Mouse (Mus musculus): ENCODE measurements around the gene Mynn. TPM values are rescaled to one million over a fixed set of nuclear protein-coding genes. Genes with fewer than 3 reads are reported as not detected.

Gene Mynn
- polyA plus RNA-seq, 1 experiment from 2014 or later, result 30.8 TPM

GRCm38 (mm10) chr3:30600717-30601116 lies 1.1 kb upstream of the Mynn start:
- H3K4me1 ChIP-seq, result peaks cover 33% of the 10 kb centered on the region
- H3K9me3 ChIP-seq, result no peaks in the 10 kb centered on the region
- peaks cover 6% of the 10 kb centered on the region for H3K36me3 ChIP-seq (replicated peaks)
- H3K27ac ChIP-seq, result peak overlapping the region; percentile 75
- ATAC-seq (replicated peaks), result no peak
- H3K4me3 ChIP-seq, result peak overlapping the region; percentile 81
- H3K27me3 ChIP-seq (replicated peaks), result no peaks in the 10 kb centered on the region
- H3K9ac ChIP-seq, result peak overlapping the region; percentile 43
- H3K4me2 ChIP-seq, result peak overlapping the region; percentile 89
- under 1% methylated on average over 14 of the region's 14 CpGs for WGBS

- peak; percentile 32 for ATAC-seq (replicated peaks)
- Histone ChIP-seq H3K36me3 (replicated peaks) (peaks cover 6% of the 10 kb centered on the region), H3K27ac (peak overlapping the region; percentile 61; the same call in 1 of the 2 replicates), H3K4me3 (peak overlapping the region; percentile 81), H3K9me3 (no peaks in the 10 kb centered on the region), H3K9ac (no peak overlapping the region), H3K4me2 (peak overlapping the region; percentile 89), H3K4me1 (peaks cover 30% of the 10 kb centered on the region), H3K27me3 (replicated peaks) (no peaks in the 10 kb centered on the region)
- WGBS, result under 1% methylated on average over 17 of the region's 17 CpGs
These were observed 690 bp upstream of the Mynn start for GRCm38 (mm10) chr3:30601175-30601574.

- ATAC-seq (replicated peaks), result no peak
These were observed 228 bp upstream of the Mynn start for GRCm38 (mm10) chr3:30601610-30602064.

GRCm38 (mm10) chr3:30602740-30603098 lies 854 bp downstream of the Mynn start:
- peak overlapping the region; percentile 74 for H3K9ac ChIP-seq
- peak overlapping the region; percentile 97 for H3K27ac ChIP-seq
- under 1% methylated on average over 27 of the region's 27 CpGs for WGBS
- peaks cover 30% of the 10 kb centered on the region for H3K4me1 ChIP-seq
- peaks cover 13% of the 10 kb centered on the region for H3K36me3 ChIP-seq (replicated peaks)
- no peaks in the 10 kb centered on the region for H3K9me3 ChIP-seq
- no peak for ATAC-seq (replicated peaks)
- H3K4me3 ChIP-seq, result peak overlapping the region; percentile 81
- no peaks in the 10 kb centered on the region for H3K27me3 ChIP-seq (replicated peaks)
- peak overlapping the region; percentile 89 for H3K4me2 ChIP-seq

More at GRCm38 (mm10) chr3:30601610-30602064, 228 bp upstream of the Mynn start:
- H3K4me3 ChIP-seq, result peak overlapping the region; percentile 81
- peaks cover 30% of the 10 kb centered on the region for H3K4me1 ChIP-seq
- H3K4me2 ChIP-seq, result peak overlapping the region; percentile 89
- peak overlapping the region; percentile 97 for H3K27ac ChIP-seq
- 2% methylated on average over 13 of the region's 13 CpGs for WGBS
- no peaks in the 10 kb centered on the region for H3K27me3 ChIP-seq (replicated peaks)
- peaks cover 6% of the 10 kb centered on the region for H3K36me3 ChIP-seq (replicated peaks)
- H3K9me3 ChIP-seq, result no peaks in the 10 kb centered on the region
- peak overlapping the region; percentile 74 for H3K9ac ChIP-seq

GRCm38 (mm10) chr3:30603256-30603655 lies 1.4 kb downstream of the Mynn start:
- peak overlapping the region; percentile 74; the same call in 1 of the 2 replicates for H3K9ac ChIP-seq
- 26% methylated on average over 10 of the region's 10 CpGs for WGBS
- H3K27ac ChIP-seq, result no peak overlapping the region
- peaks cover 15% of the 10 kb centered on the region for H3K36me3 ChIP-seq (replicated peaks)
- H3K4me2 ChIP-seq, result peak overlapping the region; percentile 89
- no peak for ATAC-seq (replicated peaks)
- peak overlapping the region; percentile 81 for H3K4me3 ChIP-seq
- H3K27me3 ChIP-seq (replicated peaks), result no peaks in the 10 kb centered on the region
- H3K4me1 ChIP-seq, result peaks cover 32% of the 10 kb centered on the region
- H3K9me3 ChIP-seq, result no peaks in the 10 kb centered on the region

GRCm38 (mm10) chr3:30608999-30609398 lies 7.1 kb downstream of the Mynn start:
- no peak overlapping the region for H3K4me2 ChIP-seq
- peaks cover 47% of the 10 kb centered on the region for H3K36me3 ChIP-seq (replicated peaks)
- WGBS, result 97% methylated on average over 3 of the region's 3 CpGs
- no peak overlapping the region for H3K4me3 ChIP-seq
- H3K4me1 ChIP-seq, result peaks cover 16% of the 10 kb centered on the region
- no peak overlapping the region for H3K9ac ChIP-seq
- no peaks in the 10 kb centered on the region for H3K9me3 ChIP-seq
- H3K27ac ChIP-seq, result no peak overlapping the region
- no peak for ATAC-seq (replicated peaks)
- H3K27me3 ChIP-seq (replicated peaks), result no peaks in the 10 kb centered on the region

GRCm38 (mm10) chr3:30610930-30611329 lies 9.1 kb downstream of the Mynn start:
- Histone ChIP-seq H3K9ac (no peak overlapping the region), H3K27me3 (replicated peaks) (no peaks in the 10 kb centered on the region), H3K9me3 (no peaks in the 10 kb centered on the region), H3K4me2 (no peak overlapping the region), H3K4me1 (peaks cover 8% of the 10 kb centered on the region), H3K27ac (no peak overlapping the region), H3K4me3 (no peak overlapping the region), H3K36me3 (replicated peaks) (peaks cover 56% of the 10 kb centered on the region)
- ATAC-seq (replicated peaks), result no peak
- 92% methylated on average over 4 of the region's 4 CpGs for WGBS

GRCm38 (mm10) chr3:30620132-30620531 lies 18.3 kb downstream of the Mynn start:
- 90% methylated on average over 8 of the region's 8 CpGs for WGBS
- Histone ChIP-seq H3K27ac (no peak overlapping the region), H3K4me3 (no peak overlapping the region), H3K9me3 (no peaks in the 10 kb centered on the region), H3K9ac (no peak overlapping the region), H3K27me3 (replicated peaks) (no peaks in the 10 kb centered on the region), H3K4me1 (no peaks in the 10 kb centered on the region), H3K4me2 (no peak overlapping the region), H3K36me3 (replicated peaks) (peaks cover 30% of the 10 kb centered on the region)
- ATAC-seq (replicated peaks), result no peak

GRCm38 (mm10) chr3:30633681-30634080 lies 31.8 kb downstream of the Mynn start:
- no peak overlapping the region for H3K4me3 ChIP-seq
- H3K9ac ChIP-seq, result no peak overlapping the region
- WGBS, result 56% methylated on average over 3 of the region's 3 CpGs
- no peak overlapping the region for H3K4me2 ChIP-seq
- H3K4me1 ChIP-seq, result no peaks in the 10 kb centered on the region
- H3K36me3 ChIP-seq (replicated peaks), result no peaks in the 10 kb centered on the region
- H3K9me3 ChIP-seq, result no peaks in the 10 kb centered on the region
- H3K27ac ChIP-seq, result no peak overlapping the region
- no peaks in the 10 kb centered on the region for H3K27me3 ChIP-seq (replicated peaks)
- no peak for ATAC-seq (replicated peaks)

GRCm38 (mm10) chr3:30635629-30636028 lies 33.8 kb downstream of the Mynn start:
- Histone ChIP-seq H3K4me1 (no peaks in the 10 kb centered on the region), H3K9ac (no peak overlapping the region), H3K36me3 (replicated peaks) (no peaks in the 10 kb centered on the region), H3K4me2 (no peak overlapping the region), H3K9me3 (no peaks in the 10 kb centered on the region), H3K27ac (no peak overlapping the region), H3K4me3 (no peak overlapping the region), H3K27me3 (replicated peaks) (no peaks in the 10 kb centered on the region)
- 81% methylated on average over 4 of the region's 4 CpGs for WGBS
- ATAC-seq (replicated peaks), result no peak

GRCm38 (mm10) chr3:30644207-30644606 lies 42.3 kb downstream of the Mynn start, which contains the start of gene Lrriq4:
Lrriq4 (plus strand) TSS chr3:30644507.
- H3K4me3 ChIP-seq, result no peak within 1 kb of the TSS
- H3K27me3 ChIP-seq (replicated peaks), result peaks cover 10% of the 10 kb centered on the region
- H3K36me3 ChIP-seq (replicated peaks), result no peaks in the 10 kb centered on the region
- H3K4me2 ChIP-seq, result no peak within 1 kb of the TSS
- H3K9ac ChIP-seq, result no peak within 1 kb of the TSS
- peaks cover 4% of the 10 kb centered on the region for H3K4me1 ChIP-seq
- ATAC-seq (replicated peaks), result no peak
- WGBS, result 74% methylated on average over 2 of the region's 2 CpGs
- H3K9me3 ChIP-seq, result no peaks in the 10 kb centered on the region
- no peak within 1 kb of the TSS for H3K27ac ChIP-seq

- WGBS, result 59% methylated on average over 8 of the region's 8 CpGs
- Histone ChIP-seq H3K4me2 (no peak overlapping the region), H3K4me3 (no peak overlapping the region), H3K9me3 (no peaks in the 10 kb centered on the region), H3K27me3 (replicated peaks) (peaks cover 20% of the 10 kb centered on the region), H3K36me3 (replicated peaks) (no peaks in the 10 kb centered on the region), H3K4me1 (peaks cover 14% of the 10 kb centered on the region), H3K9ac (no peak overlapping the region), H3K27ac (no peak overlapping the region)
- no peak for ATAC-seq (replicated peaks)
These were observed 44.9 kb downstream of the Mynn start for GRCm38 (mm10) chr3:30646761-30647160.

GRCm38 (mm10) chr3:30647440-30648090 lies 45.7 kb downstream of the Mynn start, which contains the start of gene Lrrc34:
Lrrc34 (minus strand) TSS chr3:30647869.
- H3K36me3 ChIP-seq (replicated peaks), result no peaks in the 10 kb centered on the region
- 3% methylated on average over 25 of the region's 25 CpGs for WGBS
- H3K9ac ChIP-seq, result peak within 1 kb of the TSS; percentile 41; the same call in 1 of the 2 replicates
- H3K4me1 ChIP-seq, result peaks cover 14% of the 10 kb centered on the region
- peak within 1 kb of the TSS; percentile 34 for H3K4me3 ChIP-seq
- H3K4me2 ChIP-seq, result peak within 1 kb of the TSS; percentile 66
- no peaks in the 10 kb centered on the region for H3K9me3 ChIP-seq
- H3K27ac ChIP-seq, result no peak within 1 kb of the TSS
- peaks cover 20% of the 10 kb centered on the region for H3K27me3 ChIP-seq (replicated peaks)
- ATAC-seq (replicated peaks), result peak; percentile 76
